Mouse (Mus musculus) thymus, postnatal 0 days (tissue): ENCODE data around the gene Iqck. TPM values are rescaled to one million over a fixed set of nuclear protein-coding genes. Genes with fewer than 3 reads are reported as not detected.

Experiments
- DNase-seq: peaks from one replicate; pipeline ENCODE4 v3.0.0-alpha.2; 2015; ENCODE audit warnings: low spot score
- polyA plus RNA-seq: library from polyadenylated mRNA; unstranded; fragments of >200 nt; fragmentation: Nextera tagmentation; extraction: Ambion mirVana; gene quantifications from 2 replicates; pipeline ENCODE4 v1.2.1, GENCODE M21; 2015

Gene Iqck
- polyA plus RNA-seq, 1 experiment from 2014 or later: 1.6 TPM

DNA sequence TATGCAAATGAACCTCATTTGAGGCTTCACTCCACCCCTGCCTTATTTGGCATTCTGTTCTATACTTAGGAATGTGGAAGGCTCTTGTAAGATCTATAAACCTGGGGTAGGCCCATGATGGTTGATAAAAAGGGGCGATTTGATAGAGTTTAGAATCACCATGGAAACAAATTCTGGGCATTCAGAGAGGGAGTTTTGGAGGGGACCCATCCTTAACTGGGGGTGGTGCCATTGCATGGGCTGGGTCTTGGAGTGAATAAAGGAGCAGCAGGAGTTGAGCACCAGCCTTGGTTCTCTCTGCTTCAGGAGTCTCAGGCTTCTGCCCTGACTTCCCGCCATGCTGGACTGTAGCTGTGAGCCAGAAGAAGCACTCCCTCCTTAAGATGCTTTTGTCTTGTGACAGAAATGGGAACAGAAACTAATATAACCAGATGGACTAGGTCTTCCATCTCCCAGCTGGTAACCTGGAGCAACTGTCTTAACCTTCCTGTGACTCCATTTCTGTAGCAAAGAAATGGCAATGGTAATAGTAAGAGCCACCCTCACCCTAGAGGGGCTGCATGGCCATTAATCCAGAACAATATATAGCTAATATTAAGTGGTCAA is 93.2 kb downstream of the Iqck start:
- no peak for DNase-seq

DNA sequence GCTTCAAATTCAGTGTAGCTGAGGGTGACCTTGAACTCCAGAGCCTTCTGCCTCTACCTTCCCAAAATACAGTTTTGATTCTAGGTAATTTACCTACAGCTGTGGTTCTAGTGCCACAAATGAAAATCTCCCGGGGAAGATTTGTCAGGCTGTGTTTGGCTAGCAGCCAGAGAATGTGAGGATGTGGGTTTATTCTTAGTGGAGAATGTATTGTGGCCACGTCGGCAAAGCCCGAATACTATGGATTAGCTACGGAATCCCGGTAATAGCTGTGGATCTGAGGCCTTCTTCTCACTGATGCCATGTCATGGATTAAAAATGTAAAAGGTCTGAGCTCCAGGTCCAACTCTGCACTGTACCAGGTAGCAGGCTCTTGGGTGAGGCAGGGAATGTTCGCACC is 94.2 kb downstream of the Iqck start:
- DNase-seq: no peak

DNA sequence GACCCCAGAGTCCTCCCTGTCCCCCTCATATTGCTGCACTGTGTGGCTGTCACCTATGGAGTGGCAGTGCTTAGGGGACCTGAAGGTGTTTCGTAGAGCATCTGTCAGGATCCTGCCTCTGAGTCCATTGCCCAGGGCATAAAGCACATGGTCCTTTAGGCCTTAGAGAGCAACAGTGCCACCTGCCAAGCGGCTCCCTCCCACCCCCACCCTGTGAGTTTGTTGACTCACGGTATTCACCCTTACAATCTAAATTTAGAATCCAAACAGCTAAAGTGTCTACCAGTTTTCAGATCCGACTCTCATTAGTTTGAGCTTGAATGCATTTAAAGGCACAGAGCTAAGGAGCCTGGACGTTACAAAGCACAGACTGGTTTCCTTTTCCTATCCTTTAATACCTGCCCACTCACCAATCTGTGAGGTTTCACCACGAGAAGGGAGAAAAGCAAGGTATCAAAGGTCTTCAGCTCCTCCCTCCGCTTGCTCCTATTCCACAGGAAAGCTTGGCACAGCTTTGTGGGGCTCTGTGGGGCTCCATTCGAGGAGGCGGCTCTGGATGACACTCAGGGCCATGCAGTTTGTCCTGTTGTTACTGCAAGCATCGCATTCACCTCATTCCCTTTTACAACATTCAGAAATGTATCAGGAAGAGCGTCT is 98.2 kb downstream of the Iqck start:
- no peak for DNase-seq

DNA sequence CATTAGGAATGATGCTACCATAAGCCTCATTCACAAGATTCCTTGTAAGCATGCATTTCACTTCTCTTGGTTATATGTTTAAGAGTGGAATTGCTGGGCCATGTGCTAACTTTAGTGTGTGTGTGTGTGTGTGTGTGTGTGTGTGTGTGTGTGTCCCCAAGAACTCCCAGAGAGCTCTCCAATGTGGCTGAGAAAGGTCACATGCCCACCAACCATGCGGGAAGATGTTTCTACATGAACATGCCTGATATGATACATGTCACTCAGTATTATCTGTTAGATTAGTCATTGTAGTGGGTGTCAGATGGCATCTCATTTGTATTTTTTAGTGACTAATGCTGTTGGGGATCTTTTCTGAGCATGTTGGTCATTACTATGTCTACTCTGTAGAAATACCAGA is 99.4 kb downstream of the Iqck start:
- DNase-seq: no peak

DNA sequence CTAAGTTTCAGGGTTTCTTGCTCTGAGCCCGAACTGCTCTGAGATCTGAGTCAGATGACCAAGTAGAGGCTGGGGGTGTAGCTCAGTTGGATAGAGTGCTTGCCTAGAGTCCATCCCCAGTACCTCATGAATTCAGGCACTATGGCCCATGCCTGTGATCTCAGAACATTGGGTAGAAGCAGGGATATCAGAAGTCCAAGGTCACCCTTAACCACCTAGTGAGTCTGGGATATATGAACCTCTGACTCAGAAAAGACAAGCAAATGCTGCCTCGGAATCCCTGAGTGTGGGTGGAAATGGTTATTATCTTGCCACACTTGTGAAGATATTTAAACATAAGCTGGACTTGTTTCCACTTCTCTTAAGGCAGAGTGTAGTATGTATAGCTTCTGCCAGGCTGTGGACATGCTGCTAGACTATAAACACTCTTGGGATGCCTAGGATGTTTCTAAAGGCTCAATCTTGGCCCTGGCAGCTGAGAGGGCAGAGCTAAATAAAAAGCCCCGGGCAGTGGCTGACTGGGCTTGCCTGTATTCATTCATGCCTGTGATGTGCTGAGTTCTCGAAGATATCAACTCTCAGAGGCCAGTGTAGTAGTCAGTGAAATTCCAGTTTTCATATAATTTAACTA is 101.2 kb downstream of the Iqck start:
- no peak for DNase-seq

DNA sequence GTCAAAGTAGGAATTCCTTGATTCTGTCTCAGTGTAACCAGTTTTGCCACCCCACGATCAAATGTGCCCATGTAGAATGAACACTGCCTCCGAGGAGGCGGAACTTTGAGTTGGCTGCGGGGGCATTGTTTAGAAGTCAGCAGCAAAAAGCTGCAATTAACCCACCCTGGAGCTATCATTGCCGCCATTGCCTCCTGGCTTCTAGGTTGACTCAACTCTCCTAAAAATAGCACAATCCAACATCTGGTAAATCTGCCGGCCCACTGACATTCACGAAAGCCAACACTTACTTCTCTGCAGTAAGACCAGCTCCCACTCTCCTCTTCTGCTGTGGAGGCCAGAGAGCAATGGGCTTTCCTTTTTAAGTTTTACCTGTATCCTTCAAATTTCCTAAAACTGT is 103.7 kb downstream of the Iqck start:
- DNase-seq: no peak

DNA sequence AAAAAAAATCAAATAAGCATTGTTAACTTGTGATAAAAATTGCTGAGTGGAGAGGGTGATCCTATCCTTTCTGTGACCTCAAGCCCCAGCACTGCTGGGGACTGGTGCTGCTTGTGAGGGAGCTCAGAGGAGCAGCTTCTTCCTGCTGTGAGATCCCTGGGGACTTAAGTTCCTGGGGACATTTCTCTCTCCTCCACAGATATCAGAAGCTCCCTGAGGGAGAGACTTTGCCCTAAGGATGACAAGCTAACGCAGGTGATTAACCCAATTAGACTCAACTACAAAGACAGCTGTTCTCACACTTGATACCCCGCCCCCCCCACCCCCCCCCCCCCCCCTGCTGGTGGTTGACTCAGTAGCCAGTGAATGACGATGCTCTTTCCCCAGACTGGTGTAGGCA is 109.2 kb downstream of the Iqck start:
- no peak for DNase-seq

DNA sequence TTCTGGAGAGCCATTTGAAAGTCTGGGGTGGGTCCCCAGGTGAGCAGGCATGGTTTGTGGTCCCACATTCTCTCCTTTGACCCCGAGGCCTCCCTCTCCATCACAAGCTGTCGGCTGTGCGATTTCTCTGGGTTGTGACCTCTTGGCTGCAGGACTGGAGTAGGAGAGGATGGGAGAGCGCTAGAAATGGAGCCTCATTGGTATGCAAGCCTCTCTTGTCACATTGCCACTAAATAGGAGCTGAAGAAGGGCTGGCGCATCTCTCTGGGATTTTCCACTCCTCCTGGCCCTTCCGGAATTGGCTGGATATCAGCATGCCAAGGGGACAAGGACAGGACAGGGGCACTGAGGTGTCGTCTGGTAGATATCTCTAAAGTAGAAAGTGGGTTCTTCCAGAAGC is 109.6 kb downstream of the Iqck start:
- no peak for DNase-seq

DNA sequence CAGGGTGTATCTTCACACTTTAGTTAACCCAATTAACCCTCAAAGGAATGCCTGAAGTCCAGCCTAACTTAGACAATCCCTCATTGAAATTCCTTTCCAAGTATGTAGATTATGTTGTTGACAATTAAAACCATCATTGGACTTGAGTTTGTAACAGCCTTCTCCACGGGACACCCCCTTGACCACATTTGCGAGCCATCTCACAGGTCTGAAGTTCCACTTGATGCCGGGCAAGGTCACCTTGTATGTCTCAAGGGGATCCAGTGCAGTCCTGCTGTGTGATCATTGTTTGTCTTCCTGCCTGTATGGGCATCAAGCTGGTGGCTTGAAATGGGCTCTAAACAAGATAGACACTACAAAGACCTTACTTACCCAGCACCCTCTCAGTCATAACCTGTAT is 113.3 kb downstream of the Iqck start:
- no peak for DNase-seq

DNA sequence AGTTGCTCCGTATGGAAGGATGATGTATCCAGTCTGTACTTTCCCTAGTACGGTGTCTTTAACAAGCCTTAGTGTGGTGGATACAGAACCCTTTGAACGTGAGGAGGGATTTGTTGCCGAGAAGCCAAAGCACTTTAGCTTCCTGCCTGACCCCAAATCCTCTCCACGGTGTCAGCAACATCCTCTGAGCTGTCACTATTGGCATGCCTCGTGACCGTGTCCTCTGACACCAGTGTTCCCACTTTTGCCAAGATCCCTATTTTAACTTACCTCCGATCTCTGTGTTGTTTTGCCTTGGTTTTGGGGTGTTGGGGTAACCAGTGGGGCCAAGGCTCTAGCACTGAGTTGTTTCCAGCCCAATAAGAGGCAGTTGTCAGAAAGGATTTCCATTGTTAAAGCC is 115.9 kb downstream of the Iqck start:
- DNase-seq: no peak

DNA sequence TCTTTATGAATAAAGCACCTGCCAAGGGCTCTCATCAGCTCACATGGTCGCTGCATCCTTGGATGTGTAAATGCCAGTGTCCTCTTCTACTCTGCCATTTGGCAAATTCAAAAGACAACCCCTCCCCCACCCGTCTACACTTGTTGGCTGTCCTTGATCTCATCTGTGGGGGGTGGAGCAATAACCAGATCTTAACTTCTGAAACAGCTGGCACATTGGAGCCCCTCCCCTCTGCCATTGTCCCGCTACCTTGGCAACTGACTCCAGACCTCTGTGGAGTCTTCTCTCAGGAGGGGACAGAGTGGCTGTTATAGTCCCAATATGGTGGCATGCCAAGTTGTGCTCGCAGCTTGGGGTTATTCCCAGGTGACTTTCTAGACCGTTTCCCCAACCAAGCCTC is 116.8 kb downstream of the Iqck start:
- DNase-seq: no peak

DNA sequence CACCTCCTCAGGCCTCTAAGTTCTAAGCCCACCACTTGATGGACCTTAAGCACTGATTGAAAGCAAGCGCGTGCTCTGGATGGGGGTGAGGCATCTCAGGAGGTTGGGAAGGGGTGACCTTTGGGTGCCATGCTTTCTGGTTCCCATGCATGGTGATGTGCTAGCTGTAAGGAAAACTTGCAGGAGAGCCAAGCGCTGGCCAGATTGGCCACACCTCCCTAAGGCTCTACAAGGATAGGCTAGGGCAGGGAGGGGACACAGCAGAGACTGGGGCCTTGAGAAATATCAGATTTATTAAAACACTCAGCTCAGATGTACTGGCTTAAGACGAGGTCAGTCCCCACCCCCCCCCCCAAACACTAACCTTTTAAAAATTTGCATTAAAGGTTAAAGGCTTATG is 117.8 kb downstream of the Iqck start:
- no peak for DNase-seq

DNA sequence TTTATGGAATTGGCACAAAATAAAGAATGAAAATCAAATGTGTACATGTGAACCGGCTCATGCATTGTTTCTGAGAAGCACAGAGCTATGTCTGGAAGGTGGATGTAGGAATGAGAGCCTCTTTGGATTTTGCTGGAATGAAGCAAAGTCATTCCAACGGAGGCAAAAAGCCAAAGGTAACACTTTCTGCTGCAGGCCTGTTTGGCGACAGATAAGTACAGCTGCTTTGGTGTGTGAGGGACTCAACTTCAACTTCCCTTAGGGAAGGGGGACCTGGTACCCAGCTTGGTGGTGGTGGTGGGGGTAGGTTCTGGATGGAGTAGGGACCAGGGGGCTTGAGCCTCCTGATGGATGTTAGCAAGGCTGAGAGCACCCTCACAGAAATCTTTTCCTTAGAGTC is 120.3 kb downstream of the Iqck start:
- DNase-seq: no peak

DNA sequence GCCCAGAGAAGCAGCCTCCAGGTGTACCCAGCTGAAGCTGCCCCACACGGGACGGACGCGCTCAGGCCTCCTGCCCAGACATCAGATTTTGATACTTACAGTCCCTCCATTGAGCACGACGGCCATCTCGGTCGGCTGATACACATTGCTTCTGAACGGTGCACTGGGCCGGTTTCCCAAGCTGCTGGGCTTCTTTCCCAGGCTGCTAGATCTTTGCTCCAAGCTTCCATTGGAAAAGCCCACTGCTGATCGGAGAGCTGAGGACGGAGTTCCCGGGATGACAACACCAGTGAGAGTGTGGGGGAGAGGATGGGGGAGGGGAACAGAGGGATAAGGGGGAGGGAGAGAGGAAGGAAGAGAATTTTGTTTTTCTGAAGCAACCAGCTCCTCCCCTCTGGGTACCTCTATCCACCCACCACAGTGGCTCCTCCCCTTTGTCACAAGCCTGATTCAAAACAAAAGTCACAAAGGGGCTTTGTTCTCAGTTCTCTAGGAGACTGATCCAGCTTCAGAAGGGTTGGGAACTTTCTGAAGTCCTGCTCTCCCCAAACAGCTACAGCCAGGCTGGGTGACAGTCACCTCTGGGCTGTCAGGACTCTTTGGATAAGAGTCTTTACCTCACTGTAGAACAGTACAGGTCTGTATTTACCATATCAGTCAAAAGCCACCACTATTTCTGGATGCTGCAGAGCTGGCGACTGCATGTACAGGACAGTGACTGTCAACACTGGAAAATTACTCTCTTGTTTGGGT is 121.0 kb downstream of the Iqck start:
- DNase-seq: no peak

DNA sequence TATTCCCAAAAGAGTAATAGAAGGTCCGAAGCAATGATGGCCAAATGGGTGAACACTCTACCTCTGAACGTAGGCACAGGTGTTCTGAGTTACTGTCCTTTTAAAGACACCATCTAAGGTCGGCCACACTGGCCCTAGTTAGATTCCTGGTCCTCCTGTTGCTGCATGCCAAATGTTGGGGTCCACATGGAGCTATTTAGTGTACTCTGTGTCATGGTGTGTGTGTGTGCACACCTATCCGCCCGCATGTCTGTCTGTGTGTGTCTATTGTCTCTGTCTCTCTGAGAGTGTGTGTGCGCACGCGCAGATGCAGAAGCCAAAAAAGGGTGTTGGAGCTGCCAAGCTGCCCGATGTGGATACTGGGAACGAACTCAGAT is 121.6 kb downstream of the Iqck start:
- DNase-seq: no peak

DNA sequence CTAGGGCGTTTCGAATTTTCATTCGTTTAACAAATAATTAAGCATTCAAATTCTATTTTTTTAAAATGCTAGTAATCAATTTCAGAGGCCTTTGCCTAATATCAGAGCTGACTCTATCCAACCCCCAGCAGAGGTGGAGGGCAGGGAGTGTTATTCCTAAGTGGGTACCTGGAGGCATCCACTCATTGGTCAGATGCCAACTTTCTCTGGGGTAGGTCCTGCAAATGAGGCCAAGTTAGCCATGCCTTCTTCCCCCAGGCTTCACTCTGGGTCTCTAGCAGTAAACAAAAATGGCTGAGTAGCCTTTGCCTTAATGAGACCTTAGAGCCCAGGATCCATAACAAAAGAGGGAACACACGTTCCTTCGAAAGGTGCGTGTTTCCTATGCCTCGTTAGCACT is 123.6 kb downstream of the Iqck start:
- no peak for DNase-seq

DNA sequence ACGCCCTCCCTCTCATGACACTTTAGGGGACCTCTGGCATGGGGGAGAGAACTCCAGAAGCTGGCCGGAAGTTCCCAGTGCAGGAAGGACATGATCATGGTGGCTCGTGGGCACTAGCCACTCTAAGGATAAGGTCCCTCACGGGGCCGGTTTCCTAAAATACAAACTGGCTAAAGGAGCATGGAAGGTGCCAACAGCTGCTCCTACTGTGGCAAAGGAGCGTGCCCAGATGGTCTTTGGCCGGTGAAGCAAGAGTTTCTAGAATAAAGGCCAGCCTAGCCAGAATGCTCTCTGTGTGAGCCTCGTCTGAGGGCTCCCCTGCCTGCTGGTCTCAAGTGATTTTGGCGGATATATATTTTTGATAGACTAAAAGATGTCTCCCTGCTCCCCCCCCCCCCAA is 124.2 kb downstream of the Iqck start:
- DNase-seq: no peak

DNA sequence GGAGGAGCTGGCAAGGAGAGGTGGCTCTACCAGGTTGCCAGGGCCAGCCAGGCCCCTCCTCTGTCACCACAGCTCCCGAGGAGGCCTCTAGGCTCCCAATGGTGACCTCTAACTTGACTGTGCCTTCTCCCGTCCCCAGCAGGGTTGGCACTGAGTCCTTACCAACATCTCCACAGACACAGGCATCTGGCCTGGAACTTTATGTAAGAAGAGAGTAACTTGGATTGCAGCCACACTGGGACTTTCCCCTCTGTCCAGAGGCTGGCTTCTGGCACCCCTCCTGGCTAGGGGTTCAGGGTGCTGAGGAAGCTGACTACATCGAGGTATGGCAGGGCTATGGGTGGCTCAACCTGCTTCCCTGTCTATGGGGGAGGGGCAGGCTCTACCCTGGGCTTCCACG is 125.8 kb downstream of the Iqck start:
- DNase-seq: no peak

DNA sequence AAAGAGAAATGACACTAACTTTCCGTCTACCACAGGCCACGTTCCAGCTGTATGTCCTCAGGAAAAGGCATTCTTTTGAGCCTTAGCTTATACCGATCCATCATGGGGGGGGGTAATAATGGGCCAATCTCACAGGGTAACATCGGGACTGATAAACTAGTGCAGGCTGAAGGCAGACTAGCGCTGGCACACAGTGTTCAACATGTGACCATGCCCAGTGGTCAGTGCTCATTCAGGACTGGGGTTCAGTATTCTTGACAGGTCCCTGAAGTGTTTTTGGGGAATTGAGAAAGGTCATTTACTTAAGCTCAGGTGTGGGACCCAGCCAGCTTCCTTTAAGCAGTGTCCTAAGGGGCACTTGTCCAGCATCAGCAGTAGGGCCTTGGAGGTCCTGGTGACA is 126.3 kb downstream of the Iqck start:
- DNase-seq: no peak

DNA sequence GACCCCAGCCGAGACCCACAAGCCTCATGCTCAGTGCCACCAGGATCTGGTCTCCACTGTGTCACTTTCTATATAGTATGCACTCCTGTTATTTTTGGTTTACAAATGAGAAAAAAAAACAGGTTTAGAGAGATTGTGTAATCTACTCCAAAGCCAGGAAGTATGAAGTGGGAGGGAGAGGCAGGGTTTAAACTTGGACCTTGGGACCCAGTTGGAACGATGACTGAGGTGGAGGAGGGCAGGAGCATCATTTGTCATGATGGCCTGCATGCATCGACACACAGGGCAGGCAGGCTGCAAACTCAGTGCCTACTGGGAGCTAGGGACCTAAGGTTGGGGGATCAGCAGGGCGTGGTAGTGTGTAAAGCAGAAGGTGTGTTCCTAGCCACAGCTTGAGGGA is 127.0 kb downstream of the Iqck start:
- DNase-seq: no peak

DNA sequence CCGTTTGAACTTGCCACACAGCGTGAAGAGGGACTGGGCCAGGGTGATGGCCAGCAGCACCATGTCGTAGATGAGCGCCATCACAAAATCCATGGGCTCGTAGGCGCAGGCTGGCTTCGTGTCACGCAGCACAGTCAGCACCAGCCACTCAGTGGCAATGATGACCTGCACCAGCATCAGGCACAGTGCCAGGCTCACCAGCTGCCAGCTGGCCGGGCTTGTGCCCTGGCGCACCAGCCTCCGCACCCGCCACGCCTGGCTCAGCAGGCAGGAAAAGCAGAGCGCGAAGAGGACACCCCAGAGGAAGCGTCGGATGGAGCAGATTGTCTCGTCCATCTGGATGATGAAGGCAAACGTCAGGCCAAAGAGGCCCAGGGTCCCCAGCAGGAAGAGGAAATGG is 128.4 kb downstream of the Iqck start:
- DNase-seq: no peak

DNA sequence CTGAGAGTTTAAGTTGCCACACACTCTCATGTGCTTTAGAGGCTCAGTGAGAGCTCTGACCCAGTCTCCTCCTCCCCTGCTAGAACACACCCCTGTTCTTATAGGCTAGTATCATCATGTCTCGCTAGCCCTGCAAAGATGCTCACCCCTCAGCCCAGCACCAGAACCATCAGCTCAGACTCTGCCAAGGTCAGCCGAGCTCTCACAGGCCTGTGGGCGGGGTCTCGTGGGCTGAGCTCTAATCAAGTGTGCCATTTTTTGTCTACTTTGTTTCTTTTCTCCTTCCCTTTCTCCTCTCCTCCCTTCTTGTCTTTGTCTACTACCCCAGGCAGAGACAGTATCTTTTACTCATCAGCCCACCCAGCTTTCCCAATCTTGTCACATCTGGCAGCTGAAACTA is 130.2 kb downstream of the Iqck start:
- DNase-seq: no peak

DNA sequence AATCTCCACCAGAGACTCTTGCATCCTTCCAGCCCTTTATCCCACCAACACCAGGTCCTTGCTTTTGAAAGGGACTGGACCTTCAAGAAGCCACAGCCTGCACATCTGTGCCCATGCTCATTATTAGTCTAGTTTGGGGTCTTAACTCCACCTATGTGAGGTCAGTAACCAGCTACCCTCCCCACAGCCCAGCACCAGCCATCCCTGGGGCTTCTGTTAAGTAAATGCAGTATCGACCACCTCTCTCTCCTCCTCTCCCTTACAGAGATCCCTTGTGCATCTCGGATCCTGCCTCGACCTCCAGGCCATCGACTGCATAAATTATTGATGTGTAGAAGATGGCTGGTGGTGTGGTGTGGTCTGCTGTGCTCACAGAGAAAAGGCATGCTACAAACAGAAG is 130.8 kb downstream of the Iqck start:
- DNase-seq: no peak
